Mouse (Mus musculus): ENCODE measurements around the gene Rfx6. TPM values are rescaled to one million over a fixed set of nuclear protein-coding genes. Genes with fewer than 3 reads are reported as not detected.

Rfx6 gene
- polyA plus RNA-seq, 1 experiment, result not detected

- Histone ChIP-seq H3K4me1 (ENCODE audit: control insufficient read depth, insufficient read depth, low read length) (no peaks in the 10 kb centered on the region), H3K4me3 (ENCODE audit: insufficient read depth, low read length) (no peak overlapping the region), H3K27ac (ENCODE audit: insufficient read depth, low read depth, low read length) (no peak overlapping the region)
- TF ChIP-seq POLR2A (IDR thresholded peaks at IDR 0.05; ENCODE audit: borderline replicate concordance, low read depth, low read length) (no peak), CTCF (IDR thresholded peaks at IDR 0.05; ENCODE audit: low read depth, low read length) (no peak)
Observed at GRCm38 (mm10) chr10:51761436-51761835, 83.9 kb downstream of the Rfx6 start.

- Histone ChIP-seq H3K4me3 (ENCODE audit: insufficient read depth, low read length) (no peak overlapping the region), H3K4me1 (ENCODE audit: control insufficient read depth, insufficient read depth, low read length) (no peaks in the 10 kb centered on the region), H3K27ac (ENCODE audit: insufficient read depth, low read depth, low read length) (no peak overlapping the region)
- TF ChIP-seq CTCF (IDR thresholded peaks at IDR 0.05; ENCODE audit: low read depth, low read length) (no peak), POLR2A (IDR thresholded peaks at IDR 0.05; ENCODE audit: borderline replicate concordance, low read depth, low read length) (no peak)
Observed at GRCm38 (mm10) chr10:51763241-51763640, 85.7 kb downstream of the Rfx6 start.

- Histone ChIP-seq H3K4me3 (ENCODE audit: insufficient read depth, low read length) (no peak overlapping the region), H3K27ac (ENCODE audit: insufficient read depth, low read depth, low read length) (no peak overlapping the region)
- TF ChIP-seq POLR2A (IDR thresholded peaks at IDR 0.05; ENCODE audit: borderline replicate concordance, low read depth, low read length) (no peak), CTCF (IDR thresholded peaks at IDR 0.05; ENCODE audit: low read depth, low read length) (no peak)
Observed at GRCm38 (mm10) chr10:51768445-51768844, 90.9 kb downstream of the Rfx6 start.

GRCm38 (mm10) chr10:51769252-51769651 lies 91.7 kb downstream of the Rfx6 start:
- no peak for TF ChIP-seq CTCF (IDR thresholded peaks at IDR 0.05; ENCODE audit: low read depth, low read length)
- H3K4me3 ChIP-seq (ENCODE audit: insufficient read depth, low read length), result no peak overlapping the region
- no peak overlapping the region for H3K27ac ChIP-seq (ENCODE audit: insufficient read depth, low read depth, low read length)
- H3K4me1 ChIP-seq (ENCODE audit: control insufficient read depth, insufficient read depth, low read length), result no peaks in the 10 kb centered on the region

More at GRCm38 (mm10) chr10:51768445-51768844, 90.9 kb downstream of the Rfx6 start:
- no peaks in the 10 kb centered on the region for H3K4me1 ChIP-seq (ENCODE audit: control insufficient read depth, insufficient read depth, low read length)

- Histone ChIP-seq H3K27ac (ENCODE audit: insufficient read depth, low read depth, low read length) (no peak overlapping the region), H3K4me1 (ENCODE audit: control insufficient read depth, insufficient read depth, low read length) (no peaks in the 10 kb centered on the region), H3K4me3 (ENCODE audit: insufficient read depth, low read length) (no peak overlapping the region)
- TF ChIP-seq CTCF (IDR thresholded peaks at IDR 0.05; ENCODE audit: low read depth, low read length) (no peak), POLR2A (IDR thresholded peaks at IDR 0.05; ENCODE audit: borderline replicate concordance, low read depth, low read length) (no peak)
Observed at GRCm38 (mm10) chr10:51779648-51780047, 102.1 kb downstream of the Rfx6 start.

Other genes with a start within 250 kb of the Rfx6 start
- 444 and 484 TPM in 2 replicates for gene Gm49339, start 197.1 kb upstream of the Rfx6 start, polyA plus RNA-seq (2012; ENCODE audit: insufficient read depth, insufficient read length, missing spikeins)
- gene Lilr4b, start 197.1 kb upstream of the Rfx6 start, polyA plus RNA-seq (2012; ENCODE audit: insufficient read depth, insufficient read length, missing spikeins), result 1,083 and 1,286 TPM in 2 replicates
- 1,169 and 1,255 TPM in 2 replicates for gene Lilrb4a, start 186.8 kb upstream of the Rfx6 start, polyA plus RNA-seq (2012; ENCODE audit: insufficient read depth, insufficient read length, missing spikeins)
- not detected in 2 replicates for gene Fam162b, start 87.2 kb upstream of the Rfx6 start, polyA plus RNA-seq (2012; ENCODE audit: insufficient read depth, insufficient read length, missing spikeins)
- not detected in 2 replicates for gene Gprc6a, start 46.3 kb upstream of the Rfx6 start, polyA plus RNA-seq (2012; ENCODE audit: insufficient read depth, insufficient read length, missing spikeins)

All from bone marrow macrophage, adult 2 months (primary cell).